Mouse (Mus musculus): ENCODE results near the gene Lrrn2.

DNA sequence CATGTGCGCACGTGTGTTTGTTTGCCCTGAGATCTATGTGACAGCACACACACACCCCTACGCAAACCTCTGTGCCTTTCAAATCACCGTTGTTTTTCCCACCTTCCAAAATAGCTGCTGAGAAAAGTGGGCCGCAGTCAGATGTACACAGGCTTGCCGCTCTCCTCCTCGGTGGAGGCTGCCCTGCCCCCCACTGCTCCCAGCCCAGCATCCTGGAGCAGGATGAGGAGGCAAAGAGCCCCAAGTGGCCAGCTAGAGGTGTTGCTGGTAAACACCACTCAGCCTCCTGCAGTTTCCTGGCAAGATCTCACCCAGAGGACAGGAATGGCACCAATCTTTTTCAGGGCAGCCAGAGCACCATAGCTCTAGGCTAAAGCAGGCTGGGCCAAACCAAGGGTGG, 54.8 kb downstream of the Lrrn2 start:
- TF ChIP-seq CTCF (IDR thresholded peaks at IDR 0.05; ENCODE audit: low read depth) (peak; percentile 36), EP300 (IDR thresholded peaks at IDR 0.05; ENCODE audit: low read depth) (no peak)

Data from liver, postnatal 0 days (tissue).